Mouse (Mus musculus): ENCODE results near the gene Lhx8.

- no peak for TF ChIP-seq CTCF (IDR thresholded peaks at IDR 0.05; ENCODE audit: control insufficient read depth, insufficient read depth, low read length)
- TF ChIP-seq POLR2A (IDR thresholded peaks at IDR 0.05; ENCODE audit: borderline replicate concordance, control insufficient read depth, low read depth, low read length): no peak
These were observed 32.0 kb downstream of the Lhx8 start for GRCm38 (mm10) chr3:154298490-154298889.

All from bone marrow, adult 2 months (tissue).